Mouse (Mus musculus): ENCODE data around the gene 3830406C13Rik. TPM values are rescaled to one million over a fixed set of nuclear protein-coding genes. Genes with fewer than 3 reads are reported as not detected.

Gene 3830406C13Rik
- polyA plus RNA-seq, 1 experiment from 2014 or later, result 37.4 TPM

DNA sequence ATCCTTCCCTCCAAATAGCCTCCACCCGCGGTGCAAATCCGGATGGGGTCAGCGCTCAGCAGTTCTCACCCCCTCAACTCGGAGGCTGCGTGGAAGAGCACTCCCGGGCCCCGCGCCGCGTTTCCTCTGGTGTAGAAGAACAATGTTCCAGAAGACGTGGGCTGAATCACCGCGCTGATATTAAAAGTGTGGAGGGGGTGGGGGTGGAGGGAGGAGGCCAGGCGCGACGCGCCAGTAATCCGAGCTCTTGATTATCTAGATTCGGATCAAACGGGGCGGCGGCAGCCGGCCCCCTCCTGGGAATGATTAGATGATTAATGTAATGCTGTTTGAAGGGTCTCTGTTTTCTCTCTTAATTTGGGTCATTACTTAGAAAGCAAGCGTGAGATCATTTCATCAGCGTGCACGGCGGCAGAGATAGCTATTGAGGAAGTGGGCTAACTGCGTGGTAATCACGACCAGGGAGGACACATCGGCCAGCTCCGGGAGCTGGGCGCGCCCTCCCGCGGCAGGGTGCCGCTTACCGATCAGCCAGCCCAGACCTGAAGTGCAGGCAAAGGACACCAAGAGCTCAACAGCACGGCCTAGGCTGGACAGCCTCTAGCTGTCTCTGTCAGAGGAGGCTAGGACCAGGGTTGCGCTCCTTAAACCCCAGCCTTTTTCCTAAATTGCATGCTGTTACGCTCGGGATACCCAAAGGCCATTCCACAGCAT is 57.3 kb downstream of the 3830406C13Rik start:
- no peak for ATAC-seq (ENCODE audit: low read depth)
- no peaks in the 10 kb centered on the region for H3K36me3 ChIP-seq (ENCODE audit: control insufficient read depth, insufficient read depth, low read length)
- H3K27me3 ChIP-seq (ENCODE audit: control insufficient read depth, insufficient read depth, low read length), result peaks cover 77% of the 10 kb centered on the region
- no peaks in the 10 kb centered on the region for H3K9me3 ChIP-seq (ENCODE audit: control insufficient read depth, low read length)
- H3K4me2 ChIP-seq (ENCODE audit: low read depth, low read length), result no peak overlapping the region
- no peak overlapping the region for H3K4me3 ChIP-seq (ENCODE audit: low read depth, low read length)
- H3K4me1 ChIP-seq (ENCODE audit: control insufficient read depth, insufficient read depth, low read length), result 0 out of 2 replicates have a peak, but pooled peaks cover 10% of the 10 kb centered on the region
- under 1% methylated on average over 42 of the region's 42 CpGs for WGBS
- H3K27ac ChIP-seq (ENCODE audit: low read depth, low read length), result no peak overlapping the region
- H3K9ac ChIP-seq (replicated peaks; ENCODE audit: low read depth, low read length), result no peak overlapping the region

DNA sequence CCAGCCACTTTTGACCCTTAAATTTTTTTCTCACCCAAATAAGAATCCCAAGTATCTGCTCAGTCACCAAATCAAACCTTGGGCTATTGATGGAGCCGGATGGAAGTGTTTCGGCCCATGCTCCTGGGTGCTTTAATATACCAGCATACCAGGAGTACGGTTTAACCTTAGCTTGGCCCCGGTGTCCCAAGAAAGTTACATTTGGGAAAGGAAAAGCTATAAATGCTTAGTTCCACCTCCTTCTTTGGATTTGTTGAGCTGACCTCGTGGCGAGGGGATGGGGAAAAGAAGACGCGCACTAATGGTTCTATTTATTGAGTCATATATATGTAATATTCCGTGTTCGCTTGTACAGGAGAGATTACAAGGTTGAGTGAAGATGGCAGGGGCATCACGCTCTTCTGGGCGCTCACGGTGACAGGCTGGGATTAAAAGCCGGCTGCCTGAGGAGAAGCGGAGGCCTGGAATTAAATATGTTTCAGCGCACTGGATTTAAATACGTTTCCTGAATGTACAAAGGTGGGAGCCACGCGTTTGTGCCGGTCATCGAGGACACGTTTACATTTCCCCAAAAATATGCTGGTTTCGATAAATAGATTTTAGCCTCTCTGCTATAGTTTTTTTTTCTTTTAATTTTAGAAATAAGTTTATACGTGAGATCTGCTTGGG is 58.0 kb downstream of the 3830406C13Rik start:
- H3K4me2 ChIP-seq (ENCODE audit: low read depth, low read length), result no peak overlapping the region
- no peak overlapping the region for H3K4me3 ChIP-seq (ENCODE audit: low read depth, low read length)
- peaks cover 76% of the 10 kb centered on the region for H3K27me3 ChIP-seq (ENCODE audit: control insufficient read depth, insufficient read depth, low read length)
- H3K27ac ChIP-seq (ENCODE audit: low read depth, low read length), result no peak overlapping the region
- H3K4me1 ChIP-seq (ENCODE audit: control insufficient read depth, insufficient read depth, low read length), result 0 out of 2 replicates have a peak, but pooled peaks cover 10% of the 10 kb centered on the region
- H3K36me3 ChIP-seq (ENCODE audit: control insufficient read depth, insufficient read depth, low read length), result no peaks in the 10 kb centered on the region
- WGBS, result 4% methylated on average over 24 of the region's 24 CpGs
- H3K9me3 ChIP-seq (ENCODE audit: control insufficient read depth, low read length), result no peaks in the 10 kb centered on the region
- no peak overlapping the region for H3K9ac ChIP-seq (replicated peaks; ENCODE audit: low read depth, low read length)
- no peak for ATAC-seq (ENCODE audit: low read depth)

DNA sequence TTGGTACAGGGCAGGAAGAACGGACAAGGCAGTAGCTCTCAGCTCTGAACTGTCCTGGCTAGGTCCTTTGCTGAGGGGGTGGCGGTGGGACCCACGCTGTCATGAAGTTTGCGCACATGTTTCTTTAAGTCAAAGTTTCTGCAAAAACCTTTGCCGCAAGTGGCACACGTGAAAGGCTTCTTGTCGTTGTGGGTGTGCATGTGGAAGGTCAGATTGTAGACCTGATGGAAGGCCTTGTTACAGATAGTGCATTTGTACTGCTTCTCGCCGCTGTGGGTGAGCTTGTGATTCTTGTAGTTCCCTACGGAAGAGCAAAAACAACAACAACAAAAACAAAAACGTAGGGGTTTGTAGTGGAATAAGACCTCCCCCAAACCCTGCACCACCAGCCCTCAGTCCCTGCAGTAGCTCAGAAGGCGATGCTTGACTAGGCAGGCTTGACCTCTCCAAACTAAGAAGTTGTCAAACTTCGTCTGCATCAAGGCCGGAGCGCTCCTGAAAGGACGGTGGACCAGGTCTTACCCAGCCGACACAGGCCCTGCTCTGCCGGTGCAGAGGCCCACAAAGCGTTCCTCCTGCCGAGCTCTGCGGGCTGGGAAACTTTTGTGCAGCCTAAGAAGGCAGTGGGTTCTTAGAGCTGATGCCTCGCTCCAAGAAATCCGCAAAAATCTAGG is 58.6 kb downstream of the 3830406C13Rik start:
- WGBS, result 3% methylated on average over 23 of the region's 23 CpGs

DNA sequence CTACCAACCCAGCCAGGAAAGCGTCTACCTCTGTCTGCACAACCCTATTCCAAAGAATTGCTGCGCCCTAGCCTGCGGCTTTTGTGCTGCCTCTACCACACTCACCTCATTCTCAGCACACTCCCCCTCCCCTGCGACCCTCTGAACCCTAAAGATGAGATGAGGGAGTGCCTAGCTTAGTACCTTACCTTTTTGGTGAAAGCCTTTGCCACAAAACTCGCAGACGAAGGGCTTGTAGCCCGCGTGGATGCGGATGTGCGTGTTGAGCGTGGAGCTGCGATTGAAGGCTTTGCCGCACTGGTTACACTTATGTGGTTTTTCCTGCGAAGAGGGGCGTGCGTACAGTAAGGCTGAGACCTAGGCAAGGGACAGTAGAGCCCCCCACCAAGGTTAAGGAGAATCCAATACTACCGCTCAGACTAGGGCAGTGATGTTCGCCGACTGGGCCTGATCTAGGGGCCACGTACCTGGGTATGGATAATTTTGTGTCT is 59.5 kb downstream of the 3830406C13Rik start:
- Histone ChIP-seq H3K27me3 (ENCODE audit: control insufficient read depth, insufficient read depth, low read length) (peaks cover 81% of the 10 kb centered on the region), H3K36me3 (ENCODE audit: control insufficient read depth, insufficient read depth, low read length) (no peaks in the 10 kb centered on the region), H3K9me3 (ENCODE audit: control insufficient read depth, low read length) (no peaks in the 10 kb centered on the region), H3K4me1 (ENCODE audit: control insufficient read depth, insufficient read depth, low read length) (0 out of 2 replicates have a peak, but pooled peaks cover 10% of the 10 kb centered on the region), H3K4me3 (ENCODE audit: low read depth, low read length) (no peak overlapping the region), H3K9ac (replicated peaks; ENCODE audit: low read depth, low read length) (no peak overlapping the region), H3K4me2 (ENCODE audit: low read depth, low read length) (no peak overlapping the region), H3K27ac (ENCODE audit: low read depth, low read length) (no peak overlapping the region)
- ATAC-seq (ENCODE audit: low read depth), result no peak
- 1% methylated on average over 20 of the region's 20 CpGs for WGBS

More for the DNA sequence above, 58.6 kb downstream of the 3830406C13Rik start:
- no peak for ATAC-seq (ENCODE audit: low read depth)
- Histone ChIP-seq H3K36me3 (ENCODE audit: control insufficient read depth, insufficient read depth, low read length) (no peaks in the 10 kb centered on the region), H3K4me1 (ENCODE audit: control insufficient read depth, insufficient read depth, low read length) (0 out of 2 replicates have a peak, but pooled peaks cover 10% of the 10 kb centered on the region), H3K4me3 (ENCODE audit: low read depth, low read length) (no peak overlapping the region), H3K4me2 (ENCODE audit: low read depth, low read length) (no peak overlapping the region), H3K27ac (ENCODE audit: low read depth, low read length) (no peak overlapping the region), H3K27me3 (ENCODE audit: control insufficient read depth, insufficient read depth, low read length) (peaks cover 76% of the 10 kb centered on the region), H3K9me3 (ENCODE audit: control insufficient read depth, low read length) (no peaks in the 10 kb centered on the region), H3K9ac (replicated peaks; ENCODE audit: low read depth, low read length) (no peak overlapping the region)

DNA sequence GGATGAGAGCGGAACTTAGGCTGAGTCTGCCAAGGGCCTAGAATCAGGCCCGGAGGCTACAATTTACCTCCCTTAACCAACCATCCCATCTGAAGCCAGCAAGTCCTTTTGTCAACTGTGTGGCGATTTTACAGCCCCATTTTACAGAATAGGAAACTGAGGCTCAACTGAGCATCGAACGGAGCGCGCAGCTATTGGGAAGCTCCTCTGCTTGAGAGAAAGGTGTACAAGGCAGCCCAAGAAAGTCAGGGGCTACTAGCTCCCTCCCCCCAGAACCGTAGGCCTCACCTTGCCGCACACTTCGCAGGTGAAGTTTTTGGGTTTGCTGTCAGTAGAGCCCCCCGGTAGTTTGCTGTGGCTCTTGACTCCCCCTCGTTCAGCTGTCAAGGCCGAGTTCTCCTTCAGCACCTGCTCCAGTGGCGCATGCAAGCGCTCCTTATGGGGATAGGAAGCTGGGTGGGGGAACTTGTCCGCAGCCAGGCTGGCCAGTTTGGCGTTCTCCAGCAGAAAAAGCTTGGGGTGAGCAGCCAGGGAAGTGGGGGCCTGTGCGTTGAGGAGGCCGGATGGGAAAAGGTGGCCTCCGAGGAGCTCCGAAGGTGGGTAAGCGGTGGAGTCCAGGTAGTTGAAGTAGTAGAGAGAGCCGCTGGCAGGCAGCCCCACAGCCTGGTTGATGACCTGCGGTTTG is 60.2 kb downstream of the 3830406C13Rik start:
- 0 out of 2 replicates have a peak, but pooled peaks cover 10% of the 10 kb centered on the region for H3K4me1 ChIP-seq (ENCODE audit: control insufficient read depth, insufficient read depth, low read length)
- no peak overlapping the region for H3K9ac ChIP-seq (replicated peaks; ENCODE audit: low read depth, low read length)
- no peaks in the 10 kb centered on the region for H3K36me3 ChIP-seq (ENCODE audit: control insufficient read depth, insufficient read depth, low read length)
- no peak overlapping the region for H3K4me2 ChIP-seq (ENCODE audit: low read depth, low read length)
- H3K9me3 ChIP-seq (ENCODE audit: control insufficient read depth, low read length), result no peaks in the 10 kb centered on the region
- 3% methylated on average over 24 of the region's 24 CpGs for WGBS
- H3K27ac ChIP-seq (ENCODE audit: low read depth, low read length), result no peak overlapping the region
- no peak overlapping the region for H3K4me3 ChIP-seq (ENCODE audit: low read depth, low read length)
- peaks cover 86% of the 10 kb centered on the region for H3K27me3 ChIP-seq (ENCODE audit: control insufficient read depth, insufficient read depth, low read length)
- ATAC-seq (ENCODE audit: low read depth), result no peak

DNA sequence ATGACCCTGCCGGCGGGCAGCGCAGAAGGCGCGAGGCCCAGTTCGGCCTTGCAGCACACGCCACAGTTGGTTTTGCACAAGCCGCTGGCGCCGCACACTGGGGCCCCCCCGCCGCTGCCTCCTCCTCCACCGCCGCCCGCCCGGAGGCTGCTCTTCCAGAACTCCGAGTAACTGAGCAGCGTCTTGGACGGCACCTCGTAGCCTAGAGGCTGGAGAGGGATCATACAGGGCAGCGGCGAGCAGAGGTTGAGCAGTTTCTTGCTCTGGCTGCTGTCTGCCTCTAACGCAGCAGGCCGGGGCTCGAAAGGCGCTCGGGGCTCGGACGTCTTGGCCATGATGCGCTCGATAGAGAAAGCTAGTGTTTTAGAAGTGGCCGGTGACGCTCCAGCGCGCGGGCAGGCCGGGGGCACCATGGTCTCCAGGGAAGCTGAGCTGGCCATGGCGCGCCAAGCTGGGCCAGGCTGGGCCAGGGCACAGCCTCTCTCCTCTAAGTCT is 60.8 kb downstream of the 3830406C13Rik start:
- ATAC-seq (ENCODE audit: low read depth), result no peak
- Histone ChIP-seq H3K27ac (ENCODE audit: low read depth, low read length) (no peak overlapping the region), H3K4me1 (ENCODE audit: control insufficient read depth, insufficient read depth, low read length) (0 out of 2 replicates have a peak, but pooled peaks cover 10% of the 10 kb centered on the region), H3K4me2 (ENCODE audit: low read depth, low read length) (no peak overlapping the region), H3K4me3 (ENCODE audit: low read depth, low read length) (no peak overlapping the region), H3K9ac (replicated peaks; ENCODE audit: low read depth, low read length) (no peak overlapping the region), H3K36me3 (ENCODE audit: control insufficient read depth, insufficient read depth, low read length) (no peaks in the 10 kb centered on the region), H3K9me3 (ENCODE audit: control insufficient read depth, low read length) (no peaks in the 10 kb centered on the region), H3K27me3 (ENCODE audit: control insufficient read depth, insufficient read depth, low read length) (peaks cover 87% of the 10 kb centered on the region)
- 1% methylated on average over 39 of the region's 39 CpGs for WGBS

- H3K27ac ChIP-seq (ENCODE audit: low read depth, low read length), result no peak overlapping the region
- no peaks in the 10 kb centered on the region for H3K9me3 ChIP-seq (ENCODE audit: control insufficient read depth, low read length)
- no peak for ATAC-seq (ENCODE audit: low read depth)
- no peak overlapping the region for H3K9ac ChIP-seq (replicated peaks; ENCODE audit: low read depth, low read length)
- H3K27me3 ChIP-seq (ENCODE audit: control insufficient read depth, insufficient read depth, low read length), result peaks cover 85% of the 10 kb centered on the region
- no peak overlapping the region for H3K4me2 ChIP-seq (ENCODE audit: low read depth, low read length)
- H3K36me3 ChIP-seq (ENCODE audit: control insufficient read depth, insufficient read depth, low read length), result no peaks in the 10 kb centered on the region
- 0 out of 2 replicates have a peak, but pooled peaks cover 10% of the 10 kb centered on the region for H3K4me1 ChIP-seq (ENCODE audit: control insufficient read depth, insufficient read depth, low read length)
- WGBS, result under 1% methylated on average over 40 of the region's 40 CpGs
- no peak overlapping the region for H3K4me3 ChIP-seq (ENCODE audit: low read depth, low read length)
These were observed 61.4 kb downstream of the 3830406C13Rik start for GRCm38 (mm10) chr14:12345241-12345921.

Data from neural tube, embryonic 14.5 days (tissue).